Mouse (Mus musculus) G1E (cell line): ENCODE results near the gene Bend4.

Experiments used
- CTCF ChIP-seq: IDR thresholded peaks from 2 replicates; pipeline ENCODE4 v1.5.1; 2012; ENCODE audit warnings: low read depth, low read length, inconsistent platforms, mixed read lengths
- GATA1 ChIP-seq: IDR thresholded peaks from 2 replicates; pipeline ENCODE4 v1.6.1; 2012; ENCODE audit warnings: borderline replicate concordance, low read length, inconsistent platforms, mixed read lengths
- GATA2 ChIP-seq: IDR thresholded peaks from 2 replicates; pipeline ENCODE4 v1.6.1; 2012; ENCODE audit warnings: low read depth, low read length, inconsistent platforms, borderline replicate concordance
- POLR2AphosphoS5 ChIP-seq: IDR thresholded peaks from 2 replicates; pipeline ENCODE4 v1.6.1; 2012; ENCODE audit warnings: low read depth, low read length, inconsistent platforms; ENCODE audit not compliant: insufficient replicate concordance
- TAL1 ChIP-seq: conservative IDR thresholded peaks from 2 replicates; pipeline ENCODE4 v1.6.1; 2012; ENCODE audit warnings: low read depth, low read length, inconsistent platforms, mixed read lengths

- TF ChIP-seq GATA1 (no peak), CTCF (no peak), GATA2 (no peak), TAL1 (no peak), POLR2AphosphoS5 (no peak)
Observed at GRCm38 (mm10) chr5:67393951-67394350, 34.2 kb downstream of the Bend4 start.
